Mouse (Mus musculus): ENCODE measurements around the gene Mbl2.
"Not testable (repeated sequence)": the region's sequence is repeated elsewhere in the genome, so short reads cannot be mapped to it uniquely, and the experiment has no call there.

The Mbl2 gene

DNA sequence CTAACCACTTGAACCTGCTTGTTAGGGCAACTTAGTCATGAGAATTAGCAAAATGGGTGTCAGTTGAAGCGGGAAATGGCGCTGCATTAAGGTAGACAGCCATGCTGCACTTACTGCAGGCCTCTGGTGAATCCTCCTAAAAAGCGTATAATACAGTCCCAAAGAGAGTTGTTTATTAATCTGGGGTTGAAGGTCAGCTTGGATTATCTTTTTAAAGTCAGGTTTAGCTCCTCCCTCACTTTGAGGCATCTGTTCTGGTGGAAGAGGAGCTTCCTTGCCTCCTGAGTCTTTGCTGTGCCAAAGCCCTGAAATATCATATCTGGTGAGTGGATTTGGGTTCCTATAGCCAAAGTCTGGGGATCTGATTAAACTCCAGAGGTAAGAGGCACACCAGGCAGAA is at the start of gene Mbl2:
TSS of gene Mbl2 (plus strand) at position 252 of the 400 bp plus-strand sequence.
- no peak for DNase-seq

DNA sequence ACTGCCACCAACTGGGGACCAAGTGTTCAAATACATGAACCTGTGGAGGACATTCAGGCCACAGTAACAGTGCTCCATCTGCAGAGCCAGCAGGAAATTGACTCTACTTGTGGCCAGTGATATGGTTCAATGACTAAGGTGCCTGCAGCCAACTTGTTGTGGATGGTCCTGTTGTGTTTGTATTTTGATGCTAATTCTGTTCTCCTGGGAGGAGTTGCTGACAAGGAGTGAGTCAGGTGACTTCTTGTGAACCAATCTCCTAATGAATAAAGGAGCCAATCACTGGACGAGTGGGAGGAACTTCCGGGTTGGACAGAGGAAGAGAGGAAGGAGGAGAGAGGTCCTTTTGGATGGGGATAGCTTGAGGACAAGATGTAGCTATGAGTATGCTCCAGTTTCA is 47.2 kb upstream of the Mbl2 start:
- no peak for DNase-seq

DNA sequence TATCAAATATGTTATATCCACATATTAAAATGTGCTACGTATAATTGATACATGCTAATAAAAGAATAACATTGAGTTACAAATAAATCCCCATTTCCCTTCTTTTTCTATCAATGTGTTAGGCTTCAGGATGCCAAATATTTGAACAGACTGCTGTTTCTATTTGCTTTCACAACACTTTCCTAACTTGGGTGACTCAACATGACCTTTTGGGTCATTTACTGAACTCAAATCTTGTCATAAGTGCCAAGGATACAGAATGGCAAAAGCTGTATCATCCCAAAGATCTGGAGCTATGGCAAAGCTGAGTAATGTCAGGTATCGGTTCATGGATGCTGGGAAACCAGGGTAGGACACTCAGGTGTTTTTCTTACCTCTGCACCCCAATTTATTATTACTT is 45.5 kb upstream of the Mbl2 start:
- no peak for DNase-seq

DNA sequence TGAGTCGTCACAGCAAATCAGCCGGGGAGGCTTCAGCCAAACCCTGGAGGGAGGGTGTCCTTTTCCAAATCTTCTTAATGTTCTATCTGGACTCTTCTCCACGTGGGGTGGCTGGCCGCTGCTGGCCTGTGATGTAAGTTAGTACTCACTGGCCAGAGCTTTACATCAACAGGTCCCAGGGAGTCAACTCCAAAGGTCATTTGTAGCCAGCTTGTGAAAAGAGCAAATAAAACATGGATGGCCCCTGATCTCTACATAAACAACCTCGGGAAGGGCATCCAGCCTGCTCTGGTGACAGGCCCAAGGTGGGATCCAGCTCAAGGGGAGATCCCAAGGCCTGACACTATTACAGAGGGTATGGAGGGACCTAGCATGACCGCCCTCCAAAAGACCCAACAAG is 37.7 kb upstream of the Mbl2 start:
- no peak for DNase-seq

DNA sequence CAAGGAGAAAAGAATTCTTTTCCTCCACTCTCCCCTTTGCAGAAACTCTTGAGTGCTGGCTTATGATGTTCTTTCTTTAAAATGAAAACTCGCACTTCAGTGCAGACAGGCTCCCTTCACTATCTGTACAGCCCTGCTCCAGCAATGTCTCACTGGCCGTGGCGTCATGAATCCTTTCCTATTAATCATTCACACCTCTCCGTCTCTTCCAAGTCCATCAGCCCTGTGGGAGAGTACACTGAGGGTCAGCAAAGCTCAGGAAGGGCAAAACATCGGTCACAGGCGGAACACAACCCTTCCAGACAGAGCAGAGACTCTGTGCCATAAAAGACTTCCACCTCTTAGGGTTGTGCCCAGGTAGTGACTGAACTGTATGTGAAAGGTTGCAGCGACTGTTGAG is 30.6 kb upstream of the Mbl2 start:
- DNase-seq, result no peak

DNA sequence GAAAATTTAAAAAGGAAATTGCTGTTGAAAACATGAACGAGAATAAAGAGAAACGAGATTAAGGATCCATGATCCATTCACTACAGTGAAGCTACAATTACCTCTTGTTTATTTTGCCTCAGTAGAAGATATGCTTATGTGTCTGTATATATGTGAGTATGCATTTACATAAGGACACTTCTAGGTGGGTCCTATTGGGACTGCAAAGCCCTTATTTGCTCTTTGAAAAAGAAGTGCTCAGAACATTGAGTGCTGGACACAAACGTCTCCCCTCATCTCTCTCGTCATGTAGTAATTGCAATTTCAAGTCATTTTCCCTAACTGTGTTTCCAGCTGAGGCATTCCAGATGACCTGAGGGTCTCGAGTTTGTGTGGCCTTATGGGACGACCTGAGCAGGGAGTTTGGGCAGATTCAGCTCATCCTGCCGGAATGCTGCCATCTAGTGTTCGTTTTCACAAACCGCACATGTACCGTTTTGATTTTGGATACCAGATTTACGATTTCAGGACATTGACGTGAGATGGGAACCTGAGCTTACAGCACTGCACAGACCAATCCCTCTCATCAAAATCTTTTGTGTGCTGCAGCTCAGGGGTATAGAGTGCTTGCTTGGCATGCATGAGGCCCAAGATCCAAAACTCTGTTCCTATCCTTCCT is 27.5 kb upstream of the Mbl2 start:
- no peak for DNase-seq

DNA sequence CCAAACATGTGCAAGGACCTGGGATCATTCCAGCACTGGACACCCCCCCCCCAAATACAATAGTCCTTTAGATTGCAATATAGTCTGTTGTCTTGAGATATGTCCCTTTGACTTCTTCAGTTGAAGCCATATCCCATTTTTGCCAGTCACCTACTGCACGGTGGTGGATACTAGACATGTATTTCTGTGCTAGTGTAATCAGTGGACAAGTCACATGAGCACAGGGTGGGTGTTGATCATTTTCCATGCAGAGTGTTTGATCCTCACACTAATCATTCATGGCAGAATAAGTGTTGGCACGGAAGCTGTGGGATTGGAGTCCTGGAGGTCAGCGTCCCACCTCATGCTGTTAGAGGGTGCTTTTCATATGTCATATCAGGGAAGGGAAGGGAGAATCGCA is 26.9 kb upstream of the Mbl2 start:
- DNase-seq, result no peak

DNA sequence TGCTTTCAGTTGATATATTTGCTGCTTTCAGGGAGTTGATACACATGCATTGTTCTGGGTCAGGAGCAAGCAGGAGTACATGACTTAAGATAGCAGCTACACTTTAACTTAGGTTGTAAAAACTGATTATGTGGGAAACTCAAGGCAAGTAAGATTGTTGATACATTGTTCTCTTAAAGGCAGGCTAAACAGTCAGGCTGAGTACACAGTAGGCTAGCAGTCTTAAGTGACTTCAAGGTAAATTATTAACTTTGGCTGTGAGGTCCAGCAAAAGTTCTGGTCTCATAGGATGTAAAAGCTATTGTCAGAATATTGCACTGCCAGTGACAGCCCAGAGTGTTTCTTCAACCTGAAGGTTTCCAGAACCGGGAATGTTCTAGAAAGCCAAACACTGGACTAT is 25.8 kb upstream of the Mbl2 start:
- DNase-seq, result no peak

DNA sequence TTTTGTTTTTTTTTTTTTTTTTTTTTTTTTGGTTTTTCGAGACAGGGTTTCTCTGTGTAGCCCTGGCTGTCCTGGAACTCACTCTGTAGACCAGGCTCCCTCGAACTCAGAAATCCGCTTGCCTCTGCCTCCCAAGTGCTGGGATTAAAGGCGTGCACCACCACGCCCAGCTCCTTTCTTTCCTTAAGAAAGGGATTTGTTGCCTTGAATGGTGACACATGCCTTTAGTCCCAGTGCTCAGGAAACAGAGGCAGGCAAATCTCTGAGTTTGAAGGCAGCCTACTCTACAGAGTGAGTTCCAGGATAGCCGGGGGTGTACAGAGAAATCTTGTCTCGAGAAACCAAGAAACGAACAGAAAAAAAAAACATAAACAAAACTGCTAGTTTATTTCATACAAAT is 23.7 kb upstream of the Mbl2 start:
- DNase-seq, result not testable (repeated sequence)

DNA sequence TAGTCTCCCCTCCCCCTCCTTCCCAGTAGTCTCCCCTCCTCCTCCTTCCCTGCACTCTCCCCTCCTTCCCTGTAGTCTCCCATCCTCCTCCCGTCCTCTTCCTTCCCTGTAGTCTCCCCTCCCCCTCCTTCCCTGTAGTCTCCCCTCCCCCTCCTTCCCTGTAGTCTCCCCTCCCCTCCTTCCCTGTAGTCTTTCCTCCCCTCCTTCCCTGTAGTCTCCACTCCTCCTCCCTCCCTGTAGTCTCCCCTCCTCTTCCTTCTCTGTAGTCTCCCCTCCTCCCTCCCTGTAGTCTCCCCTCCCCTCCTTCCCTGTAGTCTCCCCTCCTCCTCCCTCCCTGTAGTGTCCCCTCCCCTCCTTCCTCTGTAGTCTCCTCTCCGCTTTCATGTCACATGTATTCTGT is 18.7 kb upstream of the Mbl2 start:
- DNase-seq, result no peak

DNA sequence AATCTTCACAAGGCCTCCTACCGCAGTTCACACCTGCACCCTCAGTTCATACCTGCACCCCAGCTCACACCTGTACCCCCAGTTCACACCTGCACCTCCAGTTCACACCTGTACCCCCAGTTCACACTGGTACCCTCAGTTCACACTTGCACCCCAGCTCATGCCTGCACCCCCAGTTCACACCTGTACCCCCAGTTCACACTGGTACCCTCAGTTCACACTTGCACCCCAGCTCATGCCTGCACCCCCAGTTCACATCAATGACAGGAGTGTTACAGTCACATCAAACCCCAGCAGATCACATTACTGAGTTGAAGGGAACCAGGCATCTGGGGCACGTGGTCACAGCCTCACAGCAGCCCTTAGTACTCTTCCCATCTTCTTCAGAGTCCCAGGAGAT is 17.0 kb upstream of the Mbl2 start:
- not testable (repeated sequence) for DNase-seq

DNA sequence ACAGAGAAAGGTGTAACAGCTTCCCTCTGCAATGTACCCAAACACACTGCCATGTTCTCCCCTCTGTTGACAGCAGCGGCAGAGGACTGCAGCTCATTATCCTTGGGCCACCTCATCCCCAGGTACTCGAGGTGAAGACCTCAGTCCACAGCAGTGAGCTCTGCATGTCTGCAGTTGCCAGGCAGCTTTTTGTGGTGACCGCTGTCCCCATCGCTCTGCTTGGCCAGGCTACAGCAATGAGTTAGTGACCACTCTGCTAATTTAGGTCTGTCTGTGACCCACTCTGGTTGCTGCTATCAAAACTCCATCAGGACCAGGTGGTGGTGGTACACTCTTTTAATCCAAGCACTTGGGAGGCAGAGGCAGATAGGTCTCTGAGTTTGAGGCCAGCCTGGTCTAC is 16.6 kb upstream of the Mbl2 start:
- no peak for DNase-seq

DNA sequence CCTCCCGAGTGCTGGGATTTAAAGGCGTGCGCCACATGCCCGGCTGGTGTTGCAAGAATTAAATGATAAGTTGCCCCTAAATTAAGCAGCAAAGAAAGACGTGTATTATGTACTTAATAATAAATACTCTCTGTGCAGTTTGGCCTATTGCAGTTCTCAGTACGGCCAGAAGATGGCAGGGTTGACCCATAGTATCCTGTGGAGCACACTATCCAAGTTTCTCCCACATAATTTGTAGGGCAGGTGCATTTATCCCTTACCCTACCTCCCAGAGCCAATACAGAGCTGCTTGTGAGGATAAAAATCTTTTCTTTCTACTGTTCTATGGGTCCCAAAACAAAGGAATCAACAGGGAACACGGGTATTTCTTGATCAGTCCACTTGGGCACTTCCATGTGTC is 15.4 kb upstream of the Mbl2 start:
- no peak for DNase-seq

DNA sequence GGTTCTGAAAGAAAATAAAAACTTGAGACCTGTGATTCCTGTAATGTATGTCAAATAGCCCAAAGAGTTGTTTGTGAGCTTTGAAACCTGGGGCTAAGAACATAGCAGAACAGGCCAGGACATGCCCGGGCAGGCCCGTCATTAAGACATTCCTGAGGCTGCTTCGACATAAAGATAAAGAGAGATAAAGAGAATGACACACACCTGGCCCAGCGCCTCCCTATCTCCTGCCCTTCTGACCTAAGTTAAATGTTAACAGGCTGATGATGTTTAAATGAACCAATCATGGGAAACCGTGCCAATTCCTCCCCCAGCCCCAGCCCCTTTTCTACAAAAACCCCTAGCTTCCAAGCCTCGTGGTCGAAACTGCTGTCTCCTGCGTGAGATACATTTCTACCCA is 10.1 kb upstream of the Mbl2 start:
- DNase-seq, result not testable (repeated sequence)

DNA sequence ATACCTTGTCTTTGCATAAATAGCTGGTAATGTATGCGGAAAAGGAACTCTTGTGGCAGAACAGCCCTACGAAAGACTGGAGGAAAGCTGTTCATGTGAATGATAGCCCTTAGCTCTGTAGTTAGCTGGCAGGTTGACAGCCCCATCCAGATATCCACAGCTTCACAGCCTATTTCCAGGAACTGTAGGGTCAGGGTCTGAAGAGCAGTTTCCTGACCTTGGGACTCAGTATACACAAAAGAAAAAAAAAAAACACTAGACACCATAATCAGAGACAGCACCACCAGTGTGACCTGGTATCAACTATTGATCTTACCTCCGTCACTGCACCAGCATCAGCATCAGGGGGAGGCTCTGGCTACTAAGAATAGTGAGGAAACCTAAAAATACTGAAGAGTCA is 3.3 kb upstream of the Mbl2 start:
- no peak for DNase-seq

DNA sequence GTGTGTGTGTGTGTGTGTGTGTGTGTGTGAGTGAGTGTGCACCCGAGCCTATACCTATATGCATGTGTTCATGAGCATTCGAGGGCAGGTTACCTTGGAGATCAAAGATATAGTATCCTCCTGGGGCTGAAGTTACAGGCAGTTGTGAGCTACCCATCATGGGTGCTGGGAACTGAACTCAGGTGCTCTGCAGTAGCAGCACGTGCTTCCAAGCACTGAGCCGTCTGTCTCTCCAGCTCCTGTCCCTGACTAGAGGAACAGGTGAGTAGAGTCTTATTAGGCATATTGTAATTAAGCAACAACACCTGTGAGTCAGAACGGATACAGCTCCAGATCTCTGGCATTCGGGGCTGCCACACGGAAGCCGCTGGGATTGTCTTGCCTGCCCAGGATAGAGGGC is 1.7 kb downstream of the Mbl2 start:
- DNase-seq, result no peak

DNA sequence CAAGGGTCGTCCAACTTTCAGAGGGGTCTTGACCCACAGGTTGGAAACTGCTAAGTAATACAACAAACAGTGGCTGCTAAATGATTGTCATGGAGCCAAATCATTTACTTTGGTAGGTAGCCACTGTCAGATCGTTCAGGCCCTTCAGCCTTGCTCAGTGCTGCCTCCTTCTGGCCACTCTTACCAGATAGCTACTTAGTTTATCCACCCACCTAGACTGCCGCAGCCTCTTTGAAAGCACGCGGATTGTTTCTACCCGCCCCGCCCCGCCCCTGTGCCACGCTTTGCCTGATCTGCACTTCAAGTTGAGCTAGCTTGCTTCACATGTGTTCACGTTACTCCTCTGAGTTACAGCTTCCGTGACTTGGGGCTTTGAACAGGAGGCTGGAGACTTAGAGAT is 14.6 kb downstream of the Mbl2 start:
- no peak for DNase-seq

DNA sequence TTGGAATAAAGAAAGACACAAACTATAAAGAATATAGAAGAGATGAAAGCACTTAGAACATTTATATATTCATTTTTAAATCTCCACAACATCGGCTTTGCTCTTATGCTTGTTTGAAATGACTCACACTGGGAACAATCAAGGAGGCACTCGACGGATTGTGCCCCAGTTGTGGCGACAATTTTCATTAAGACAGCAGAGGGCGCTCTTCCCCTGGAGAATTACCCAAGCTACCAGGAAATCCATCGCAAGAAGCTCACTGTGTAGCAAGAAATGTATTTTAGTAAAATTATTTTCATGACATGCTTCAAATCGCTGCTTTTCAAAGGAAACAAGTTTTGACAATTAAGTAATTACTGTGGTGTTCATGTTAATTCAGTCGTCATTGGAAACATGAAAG is 16.1 kb downstream of the Mbl2 start:
- DNase-seq, result peak; percentile 2

DNA sequence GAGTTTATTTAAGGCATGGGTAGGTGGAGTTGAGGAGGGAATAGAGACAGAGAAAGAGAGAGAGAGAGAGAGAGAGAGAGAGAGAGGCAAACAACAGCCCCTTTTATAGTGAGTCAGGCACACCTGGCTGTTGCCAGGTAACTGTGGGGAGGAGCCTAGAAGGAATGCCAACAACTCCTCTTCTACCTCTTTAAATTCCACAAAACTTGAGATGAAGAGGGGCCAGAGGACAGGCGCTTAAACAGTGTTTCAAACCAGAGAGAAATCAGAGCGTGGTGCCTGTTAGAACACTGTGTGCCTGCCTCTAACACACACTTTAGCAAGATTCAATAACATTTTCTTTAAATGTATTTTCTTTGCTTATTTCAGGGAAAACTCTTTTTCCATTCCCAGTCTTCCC is 19.5 kb downstream of the Mbl2 start:
- no peak for DNase-seq

DNA sequence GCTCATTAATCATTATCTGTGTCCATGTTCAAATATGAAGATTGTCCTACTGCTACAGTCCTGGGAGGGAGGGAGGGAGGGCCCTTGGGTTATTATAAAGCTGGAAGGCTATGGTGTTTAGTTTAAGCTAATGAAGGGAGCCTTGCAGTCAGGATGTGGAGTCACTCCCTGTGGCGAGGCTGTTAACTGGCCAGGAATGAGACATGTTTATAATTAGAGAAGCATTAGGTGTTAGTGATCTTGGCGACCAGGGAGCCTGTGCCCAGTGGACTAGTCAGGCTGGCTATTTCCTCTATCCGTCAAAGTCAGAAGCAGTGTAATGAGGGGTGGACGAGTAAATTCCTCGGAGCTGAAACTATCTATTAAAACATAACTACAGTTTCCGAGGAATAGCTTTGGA is 23.6 kb downstream of the Mbl2 start:
- no peak for DNase-seq

DNA sequence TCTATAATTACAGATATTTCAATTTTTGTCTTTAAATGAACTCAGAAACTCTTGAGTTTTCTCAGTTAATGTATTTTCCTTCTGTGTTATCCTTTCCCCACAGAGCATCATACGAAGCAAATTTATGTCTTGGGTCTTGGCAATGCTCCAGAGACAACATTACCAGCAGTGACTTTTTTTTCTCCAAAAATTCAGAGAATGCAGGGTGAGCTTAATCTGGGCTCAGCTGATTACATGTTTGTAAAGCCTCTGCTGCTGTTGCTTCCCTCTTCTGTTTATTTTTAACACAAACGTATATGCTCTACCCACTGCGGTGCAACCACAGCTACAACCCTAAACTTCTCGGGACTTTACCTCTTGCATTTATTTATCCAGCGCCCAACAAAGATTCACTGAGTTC is 48.4 kb downstream of the Mbl2 start:
- DNase-seq, result no peak

DNA sequence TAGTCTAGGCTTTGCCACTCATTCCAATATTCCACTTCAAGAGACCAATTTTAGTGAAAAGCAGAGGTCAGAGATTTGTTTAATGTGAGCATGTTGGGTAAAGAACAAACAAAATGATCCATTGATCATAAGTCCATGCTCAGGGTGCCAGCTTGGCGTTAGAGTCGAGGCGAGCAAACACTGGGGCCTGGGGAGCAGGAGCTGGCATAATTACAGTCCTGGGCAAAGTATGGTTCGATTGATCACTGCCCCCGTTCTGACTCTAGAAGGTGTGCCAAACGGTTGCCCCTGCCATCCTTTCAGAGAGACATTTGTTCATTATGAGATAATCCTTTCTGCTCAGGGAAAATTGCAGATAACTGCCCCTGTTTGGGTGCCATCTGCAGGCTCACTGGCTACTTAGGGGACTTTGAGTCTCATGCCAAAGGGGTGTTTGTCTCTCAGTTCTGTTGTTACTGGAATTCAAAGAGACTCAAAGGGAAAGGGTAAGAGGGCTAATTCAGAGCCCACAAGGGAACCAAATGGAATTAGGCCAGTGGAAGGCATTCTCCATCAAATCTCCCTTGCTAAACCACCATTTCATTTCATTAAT is 55.3 kb downstream of the Mbl2 start:
- no peak for DNase-seq
